Mouse (Mus musculus): ENCODE measurements around the gene Wdfy3. TPM values are rescaled to one million over a fixed set of nuclear protein-coding genes. Genes with fewer than 3 reads are reported as not detected.

Wdfy3 gene
- polyA plus RNA-seq, 1 experiment from 2014 or later: 8.0 TPM

DNA sequence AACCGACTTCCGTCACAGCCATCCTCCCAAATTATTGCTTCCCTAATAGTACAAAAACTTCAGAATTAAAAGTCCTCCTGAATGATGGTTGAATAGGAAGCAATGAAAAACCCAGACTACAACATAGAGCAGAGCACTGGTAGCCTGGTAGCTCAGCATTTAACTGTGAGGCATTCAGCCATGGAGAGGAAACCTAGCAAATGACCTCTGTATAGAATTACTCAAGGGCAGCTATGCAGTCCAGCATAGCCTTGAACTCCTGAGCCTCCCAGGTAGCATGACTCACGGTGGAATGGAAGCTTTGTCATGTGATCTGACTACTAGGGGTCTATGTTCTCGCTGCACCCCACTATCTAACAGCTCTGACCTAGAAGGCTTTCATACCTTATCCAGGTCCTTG, 189.8 kb downstream of the Wdfy3 start:
- Histone ChIP-seq H3K9me3 (replicated peaks; ENCODE audit: control insufficient read depth, low read length) (no peaks in the 10 kb centered on the region), H3K9ac (ENCODE audit: low read length) (no peak overlapping the region), H3K27ac (ENCODE audit: low read length) (no peak overlapping the region), H3K4me3 (ENCODE audit: low read length) (no peak overlapping the region), H3K4me2 (ENCODE audit: low read depth, low read length) (no peak overlapping the region), H3K4me1 (ENCODE audit: control insufficient read depth, insufficient read depth, low read length) (no peaks in the 10 kb centered on the region; the same call in 1 of the 2 replicates), H3K36me3 (ENCODE audit: control insufficient read depth, insufficient read depth) (peaks cover 39% of the 10 kb centered on the region), H3K27me3 (ENCODE audit: control insufficient read depth, insufficient read depth, low read length) (no peaks in the 10 kb centered on the region)
- WGBS: 89% methylated on average over 4 of the region's 4 CpGs
- no peak for ATAC-seq (replicated peaks; ENCODE audit: extremely low read depth, insufficient read depth, low FRiP score)

DNA sequence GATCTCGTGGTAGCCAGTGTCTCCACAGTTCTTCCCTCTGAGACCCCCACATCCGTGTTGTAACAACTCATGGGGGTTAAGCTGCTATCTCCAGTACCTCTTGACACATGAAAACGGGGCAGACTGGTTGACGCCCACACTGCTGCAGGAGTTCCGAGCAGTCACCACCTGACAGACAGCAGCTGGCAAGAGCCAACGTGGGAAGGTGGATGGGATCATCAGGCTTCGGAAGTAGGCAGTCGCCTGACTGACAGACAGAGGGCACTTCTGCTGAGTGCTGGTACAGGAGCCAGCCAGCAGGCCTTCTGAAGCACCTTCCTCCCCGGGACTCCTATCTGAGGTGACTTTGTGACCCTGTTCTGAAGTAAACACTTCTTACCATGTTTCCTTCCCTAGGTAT, 191.3 kb downstream of the Wdfy3 start:
- H3K36me3 ChIP-seq (ENCODE audit: control insufficient read depth, insufficient read depth): peaks cover 38% of the 10 kb centered on the region
- 43% methylated on average over 9 of the region's 9 CpGs for WGBS

DNA sequence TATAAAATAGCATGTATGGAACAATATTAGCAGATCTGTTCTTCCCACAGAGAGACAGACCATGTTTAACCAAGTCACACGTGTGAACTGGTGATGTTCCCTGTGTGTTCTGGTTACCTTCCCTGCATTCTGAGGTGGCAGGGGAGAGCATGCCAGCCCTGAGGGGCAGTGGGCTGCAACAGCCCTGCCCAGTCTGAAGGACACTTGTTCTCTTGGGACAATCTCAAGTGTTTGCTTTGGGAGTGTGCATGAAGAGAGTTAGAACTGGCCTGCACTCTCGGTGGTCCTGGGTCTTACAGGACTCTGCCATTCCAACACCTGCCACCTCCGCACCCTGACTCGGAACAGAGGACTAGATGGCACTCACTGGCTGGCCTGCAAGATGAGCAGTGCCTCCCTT, 193.5 kb downstream of the Wdfy3 start:
- no peak overlapping the region for H3K27ac ChIP-seq (ENCODE audit: low read length)
- 87% methylated on average over 4 of the region's 4 CpGs for WGBS
- H3K9me3 ChIP-seq (replicated peaks; ENCODE audit: control insufficient read depth, low read length): no peaks in the 10 kb centered on the region
- H3K36me3 ChIP-seq (ENCODE audit: control insufficient read depth, insufficient read depth): peaks cover 30% of the 10 kb centered on the region
- H3K9ac ChIP-seq (ENCODE audit: low read length): no peak overlapping the region
- no peaks in the 10 kb centered on the region for H3K27me3 ChIP-seq (ENCODE audit: control insufficient read depth, insufficient read depth, low read length)
- ATAC-seq (replicated peaks; ENCODE audit: extremely low read depth, insufficient read depth, low FRiP score): no peak
- H3K4me2 ChIP-seq (ENCODE audit: low read depth, low read length): no peak overlapping the region
- H3K4me1 ChIP-seq (ENCODE audit: control insufficient read depth, insufficient read depth, low read length): no peaks in the 10 kb centered on the region; the same call in 1 of the 2 replicates
- H3K4me3 ChIP-seq (ENCODE audit: low read length): no peak overlapping the region

More for the DNA sequence above, 191.3 kb downstream of the Wdfy3 start:
- Histone ChIP-seq H3K9me3 (replicated peaks; ENCODE audit: control insufficient read depth, low read length) (no peaks in the 10 kb centered on the region), H3K27me3 (ENCODE audit: control insufficient read depth, insufficient read depth, low read length) (no peaks in the 10 kb centered on the region), H3K27ac (ENCODE audit: low read length) (no peak overlapping the region), H3K4me1 (ENCODE audit: control insufficient read depth, insufficient read depth, low read length) (no peaks in the 10 kb centered on the region; the same call in 1 of the 2 replicates), H3K4me3 (ENCODE audit: low read length) (no peak overlapping the region), H3K9ac (ENCODE audit: low read length) (no peak overlapping the region), H3K4me2 (ENCODE audit: low read depth, low read length) (no peak overlapping the region)
- ATAC-seq (replicated peaks; ENCODE audit: extremely low read depth, insufficient read depth, low FRiP score): 0 out of 2 replicates have a peak, but pooled peaks have one; percentile 37

DNA sequence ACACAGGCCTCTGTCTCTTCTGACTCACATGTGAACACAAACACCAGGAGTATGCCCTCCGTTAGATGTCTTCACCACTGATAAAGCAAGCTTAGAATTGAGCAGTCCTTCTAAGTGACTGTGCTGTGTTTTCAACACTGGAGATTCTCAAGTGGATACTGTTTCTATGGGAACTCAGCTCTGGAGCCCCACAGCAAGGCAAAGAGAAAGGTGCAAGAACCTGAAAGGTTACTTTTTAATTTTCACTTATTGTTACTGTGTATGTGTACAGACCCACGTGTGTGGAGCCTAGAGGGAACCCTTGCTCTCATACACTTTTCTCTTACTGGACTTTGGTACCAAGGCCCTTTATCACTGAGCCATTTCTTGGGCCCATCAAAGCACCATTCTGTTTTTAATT, 203.0 kb downstream of the Wdfy3 start:
- Histone ChIP-seq H3K9me3 (replicated peaks; ENCODE audit: control insufficient read depth, low read length) (peaks cover 2% of the 10 kb centered on the region; the same call in 1 of the 2 replicates), H3K36me3 (ENCODE audit: control insufficient read depth, insufficient read depth) (peaks cover 58% of the 10 kb centered on the region), H3K27me3 (ENCODE audit: control insufficient read depth, insufficient read depth, low read length) (no peaks in the 10 kb centered on the region), H3K4me1 (ENCODE audit: control insufficient read depth, insufficient read depth, low read length) (no peaks in the 10 kb centered on the region), H3K9ac (ENCODE audit: low read length) (no peak overlapping the region), H3K4me2 (ENCODE audit: low read depth, low read length) (no peak overlapping the region), H3K4me3 (ENCODE audit: low read length) (no peak overlapping the region), H3K27ac (ENCODE audit: low read length) (no peak overlapping the region)
- WGBS: 60% methylated on average over 2 of the region's 2 CpGs
- no peak for ATAC-seq (replicated peaks; ENCODE audit: extremely low read depth, insufficient read depth, low FRiP score)

DNA sequence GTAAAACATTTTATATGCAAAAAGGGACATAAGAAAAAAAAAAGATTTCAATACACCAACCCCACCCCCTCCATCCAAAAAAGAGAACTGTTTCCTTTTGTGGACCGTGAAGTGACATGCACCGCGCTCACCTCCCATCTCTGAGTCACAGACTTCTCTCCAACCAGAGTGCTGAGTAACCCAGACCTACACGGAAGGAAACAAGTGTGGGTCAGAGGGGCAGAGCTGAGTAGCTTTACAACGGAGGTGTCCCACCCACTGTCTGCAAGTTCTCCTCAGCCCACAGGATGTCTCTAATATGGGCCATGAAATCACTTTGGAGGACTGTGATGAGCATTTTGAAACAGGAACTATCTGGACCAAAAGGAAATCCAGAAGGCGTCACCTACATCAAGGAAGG, 205.8 kb downstream of the Wdfy3 start:
- no peak overlapping the region for H3K4me3 ChIP-seq (ENCODE audit: low read length)
- H3K27ac ChIP-seq (ENCODE audit: low read length): no peak overlapping the region
- H3K9me3 ChIP-seq (replicated peaks; ENCODE audit: control insufficient read depth, low read length): no peaks in the 10 kb centered on the region; the same call in 1 of the 2 replicates
- H3K4me2 ChIP-seq (ENCODE audit: low read depth, low read length): no peak overlapping the region
- 87% methylated on average over 6 of the region's 6 CpGs for WGBS
- ATAC-seq (replicated peaks; ENCODE audit: extremely low read depth, insufficient read depth, low FRiP score): no peak
- H3K36me3 ChIP-seq (ENCODE audit: control insufficient read depth, insufficient read depth): peaks cover 53% of the 10 kb centered on the region
- no peaks in the 10 kb centered on the region for H3K27me3 ChIP-seq (ENCODE audit: control insufficient read depth, insufficient read depth, low read length)
- H3K9ac ChIP-seq (ENCODE audit: low read length): no peak overlapping the region
- H3K4me1 ChIP-seq (ENCODE audit: control insufficient read depth, insufficient read depth, low read length): no peaks in the 10 kb centered on the region

DNA sequence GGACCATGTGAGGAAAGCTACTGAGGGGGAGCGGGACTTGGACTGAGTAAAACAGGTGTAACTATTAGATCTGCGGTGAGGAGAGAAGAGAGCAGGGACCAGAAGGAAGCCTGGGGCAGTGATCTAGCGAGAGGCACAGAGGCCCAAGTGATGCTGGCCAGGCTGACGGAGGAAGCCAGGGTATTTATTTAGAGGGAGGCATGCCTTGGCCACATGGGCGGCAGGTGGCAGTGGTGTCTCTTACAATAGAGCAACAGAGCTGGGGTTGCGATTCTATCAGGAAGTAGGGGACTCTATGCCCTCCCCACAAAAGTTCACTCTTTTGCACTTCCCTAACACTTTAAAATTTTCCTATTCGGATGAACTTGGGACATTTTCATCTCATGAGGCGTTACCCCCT, 207.1 kb downstream of the Wdfy3 start:
- ATAC-seq (replicated peaks; ENCODE audit: extremely low read depth, insufficient read depth, low FRiP score): no peak
- Histone ChIP-seq H3K9me3 (replicated peaks; ENCODE audit: control insufficient read depth, low read length) (no peaks in the 10 kb centered on the region), H3K4me1 (ENCODE audit: control insufficient read depth, insufficient read depth, low read length) (no peaks in the 10 kb centered on the region), H3K36me3 (ENCODE audit: control insufficient read depth, insufficient read depth) (peaks cover 48% of the 10 kb centered on the region), H3K27me3 (ENCODE audit: control insufficient read depth, insufficient read depth, low read length) (no peaks in the 10 kb centered on the region), H3K9ac (ENCODE audit: low read length) (no peak overlapping the region), H3K27ac (ENCODE audit: low read length) (no peak overlapping the region), H3K4me3 (ENCODE audit: low read length) (no peak overlapping the region), H3K4me2 (ENCODE audit: low read depth, low read length) (no peak overlapping the region)
- WGBS: 90% methylated on average over 8 of the region's 8 CpGs

DNA sequence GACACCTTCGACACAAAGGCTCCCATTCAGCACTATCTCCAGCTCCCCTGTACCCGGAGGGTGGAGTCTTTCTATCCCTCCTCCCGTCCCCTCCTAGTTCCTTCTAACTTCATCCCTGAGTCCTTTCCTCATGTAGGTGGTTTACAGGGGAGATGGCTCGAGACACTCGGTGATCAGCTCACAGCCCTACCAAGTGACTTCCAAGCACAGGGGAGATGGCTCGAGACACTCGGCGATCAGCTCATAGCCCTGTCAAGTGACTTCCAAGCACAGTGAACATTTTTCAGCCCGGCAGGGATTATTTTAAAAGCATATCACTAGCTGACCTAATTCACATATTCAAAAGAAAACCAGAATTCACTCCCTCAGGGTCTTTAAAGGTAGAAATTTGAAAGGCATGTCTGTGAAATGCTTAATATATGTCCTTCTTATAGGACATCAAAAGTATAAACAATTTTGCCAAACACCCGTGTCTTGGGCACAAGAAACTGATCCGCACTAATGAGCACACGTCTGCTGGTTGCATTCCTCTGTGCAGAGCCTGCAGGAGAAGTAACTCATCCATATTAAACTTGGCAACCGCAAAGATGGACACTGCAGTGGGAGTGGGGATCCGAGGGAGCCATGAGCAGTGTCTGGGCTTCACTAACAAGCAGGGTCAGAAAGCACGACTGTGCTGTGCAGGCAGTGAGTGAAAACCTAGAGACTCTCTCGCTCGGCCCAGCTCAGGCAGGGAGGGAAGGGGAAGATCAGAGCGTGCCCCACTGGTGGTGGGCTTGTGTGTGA, 207.7 kb downstream of the Wdfy3 start:
- Histone ChIP-seq H3K9ac (ENCODE audit: low read length) (no peak overlapping the region), H3K27ac (ENCODE audit: low read length) (no peak overlapping the region), H3K4me3 (ENCODE audit: low read length) (no peak overlapping the region), H3K4me2 (ENCODE audit: low read depth, low read length) (no peak overlapping the region), H3K4me1 (ENCODE audit: control insufficient read depth, insufficient read depth, low read length) (no peaks in the 10 kb centered on the region), H3K27me3 (ENCODE audit: control insufficient read depth, insufficient read depth, low read length) (no peaks in the 10 kb centered on the region), H3K9me3 (replicated peaks; ENCODE audit: control insufficient read depth, low read length) (no peaks in the 10 kb centered on the region), H3K36me3 (ENCODE audit: control insufficient read depth, insufficient read depth) (peaks cover 47% of the 10 kb centered on the region)
- no peak for ATAC-seq (replicated peaks; ENCODE audit: extremely low read depth, insufficient read depth, low FRiP score)
- 84% methylated on average over 18 of the region's 18 CpGs for WGBS

DNA sequence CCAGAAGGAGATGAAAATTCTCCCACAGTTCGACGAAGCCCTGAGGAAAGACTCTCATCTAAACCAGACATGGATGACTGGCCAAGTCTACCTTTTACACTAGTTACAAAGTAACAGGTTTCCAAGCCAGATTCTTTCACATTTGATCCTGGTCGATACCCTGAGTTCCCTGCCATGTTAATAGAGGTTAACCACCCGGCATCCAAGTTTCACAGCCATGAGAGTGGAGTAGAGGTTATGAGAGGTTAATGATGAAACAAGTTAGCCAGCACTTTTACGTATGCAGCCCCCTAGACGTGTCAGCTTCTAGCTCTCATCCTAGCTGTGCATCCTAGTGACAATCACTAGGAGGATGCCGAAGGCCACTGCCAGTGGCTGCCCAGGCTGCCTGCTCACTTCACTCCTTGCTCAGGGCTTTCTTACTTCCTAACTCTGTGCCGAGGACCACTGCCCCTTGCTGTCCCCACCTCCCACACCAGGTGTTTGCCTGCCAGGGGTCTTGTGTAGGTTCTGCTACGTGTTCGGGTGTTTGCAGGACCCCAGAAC, 210.8 kb downstream of the Wdfy3 start:
- no peak overlapping the region for H3K27ac ChIP-seq (ENCODE audit: low read length)
- no peak overlapping the region for H3K4me2 ChIP-seq (ENCODE audit: low read depth, low read length)
- H3K9ac ChIP-seq (ENCODE audit: low read length): no peak overlapping the region
- H3K4me1 ChIP-seq (ENCODE audit: control insufficient read depth, insufficient read depth, low read length): no peaks in the 10 kb centered on the region
- H3K4me3 ChIP-seq (ENCODE audit: low read length): no peak overlapping the region
- no peaks in the 10 kb centered on the region for H3K9me3 ChIP-seq (replicated peaks; ENCODE audit: control insufficient read depth, low read length)
- H3K27me3 ChIP-seq (ENCODE audit: control insufficient read depth, insufficient read depth, low read length): no peaks in the 10 kb centered on the region
- WGBS: 93% methylated on average over 10 of the region's 10 CpGs
- ATAC-seq (replicated peaks; ENCODE audit: extremely low read depth, insufficient read depth, low FRiP score): no peak
- H3K36me3 ChIP-seq (ENCODE audit: control insufficient read depth, insufficient read depth): peaks cover 54% of the 10 kb centered on the region

DNA sequence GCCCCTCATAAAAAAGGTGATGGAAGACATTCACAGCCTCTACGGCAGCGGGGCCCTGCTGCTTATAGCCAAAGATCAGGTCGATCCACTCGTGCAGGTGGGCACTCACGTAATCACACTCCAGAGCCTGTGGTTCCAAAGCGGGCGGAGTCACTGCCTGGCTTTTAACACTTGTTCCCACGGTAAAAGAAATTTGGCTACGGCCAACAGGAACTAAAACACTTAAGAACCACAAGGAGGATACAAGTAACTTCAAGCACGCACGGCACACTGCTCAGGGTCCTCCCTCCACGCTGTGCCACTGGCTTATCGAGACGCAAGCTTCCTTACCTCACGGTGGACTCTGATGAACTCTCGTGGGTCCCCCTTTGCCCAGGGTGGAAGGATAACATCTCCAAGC, 214.2 kb downstream of the Wdfy3 start:
- Histone ChIP-seq H3K4me1 (ENCODE audit: control insufficient read depth, insufficient read depth, low read length) (no peaks in the 10 kb centered on the region), H3K9me3 (replicated peaks; ENCODE audit: control insufficient read depth, low read length) (no peaks in the 10 kb centered on the region), H3K36me3 (ENCODE audit: control insufficient read depth, insufficient read depth) (peaks cover 64% of the 10 kb centered on the region), H3K4me2 (ENCODE audit: low read depth, low read length) (no peak overlapping the region), H3K4me3 (ENCODE audit: low read length) (no peak overlapping the region), H3K27me3 (ENCODE audit: control insufficient read depth, insufficient read depth, low read length) (no peaks in the 10 kb centered on the region), H3K27ac (ENCODE audit: low read length) (no peak overlapping the region), H3K9ac (ENCODE audit: low read length) (no peak overlapping the region)
- ATAC-seq (replicated peaks; ENCODE audit: extremely low read depth, insufficient read depth, low FRiP score): no peak
- 92% methylated on average over 16 of the region's 16 CpGs for WGBS

All from heart, embryonic 16.5 days (tissue).